Mouse (Mus musculus) intestine, embryonic 14.5 days (tissue): ENCODE measurements around the gene Nup85. TPM values are rescaled to one million over a fixed set of nuclear protein-coding genes. Genes with fewer than 3 reads are reported as not detected.

Experiments used
- ATAC-seq: fragments of 200-750 bp; cut with Nextera tagmentation; replicated peaks from 2 replicates; pipeline ENCODE4 v1.8.0; 2017; ENCODE audit warnings: low read depth, moderate number of reproducible peaks, moderate TSS enrichment, moderate library complexity; ENCODE audit not compliant: low FRiP score, low TSS enrichment
- DNase-seq: peaks from one replicate; pipeline ENCODE4 v3.0.0-alpha.2; 2018; ENCODE audit warnings: low spot score
- H3K27ac ChIP-seq: fragments of 300-500 bp; sonication (generic); 2 replicates; pipeline ENCODE4 v1.5.1; 2014; ENCODE audit warnings: low read depth, mild to moderate bottlenecking, control low read depth
- H3K27me3 ChIP-seq: fragments of 300-500 bp; sonication (generic); replicated peaks from 2 replicates; pipeline ENCODE4 v1.6.1; 2014; ENCODE audit warnings: low read length, control low read depth; ENCODE audit not compliant: control insufficient read depth, insufficient read depth
- H3K36me3 ChIP-seq: fragments of 300-500 bp; sonication (generic); 2 replicates; pipeline ENCODE4 v1.6.1; 2014; ENCODE audit warnings: low read length, control low read depth; ENCODE audit not compliant: control insufficient read depth, insufficient read depth
- H3K4me1 ChIP-seq: fragments of 300-500 bp; sonication (generic); replicated peaks from 2 replicates; pipeline ENCODE4 v1.6.1; 2014; ENCODE audit warnings: low read length, control low read depth, mixed read lengths; ENCODE audit not compliant: control insufficient read depth, insufficient read depth
- H3K4me2 ChIP-seq: fragments of 300-500 bp; sonication (generic); 2 replicates; pipeline ENCODE4 v1.6.1; 2014; ENCODE audit warnings: low read length
- H3K4me3 ChIP-seq: fragments of 300-500 bp; sonication (generic); 2 replicates; pipeline ENCODE4 v1.5.1; 2014; ENCODE audit warnings: low read depth, low read length, control low read depth, mixed read lengths
- H3K9ac ChIP-seq: fragments of 300-500 bp; sonication (generic); 2 replicates; pipeline ENCODE4 v1.6.1; 2014; ENCODE audit warnings: mild to moderate bottlenecking, low read length
- H3K9me3 ChIP-seq: fragments of 300-500 bp; sonication (generic); 2 replicates; pipeline ENCODE4 v1.6.1; 2016; ENCODE audit warnings: low read length, control low read depth; ENCODE audit not compliant: control insufficient read depth
- WGBS: fragments of 180-500 bp; shearing (Covaris S2); extraction: QIAGEN DNeasy Blood & Tissue Kit; methylation state at CpG from one replicate; pipeline ENCODE4 v1.1.7; 2014; 5-methylcytosine and 5-hydroxymethylcytosine counted together
- polyA plus RNA-seq: library from polyadenylated mRNA; unstranded; fragments of >200 nt; fragmentation: Nextera tagmentation; extraction: Ambion mirVana; gene quantifications from 2 replicates; pipeline ENCODE4 v1.2.1, GENCODE M21; 2014

Nup85 gene
- polyA plus RNA-seq, 1 experiment from 2014 or later, result 192 TPM

- Histone ChIP-seq H3K9me3 (no peaks in the 10 kb centered on the region), H3K4me3 (no peak overlapping the region), H3K4me1 (peaks cover 10% of the 10 kb centered on the region), H3K27ac (no peak overlapping the region), H3K27me3 (no peaks in the 10 kb centered on the region), H3K4me2 (no peak overlapping the region), H3K36me3 (peaks cover 41% of the 10 kb centered on the region), H3K9ac (no peak overlapping the region)
- 77% methylated on average over 9 of the region's 9 CpGs for WGBS
- ATAC-seq (no peak), DNase-seq (no peak)
These were observed 59.3 kb downstream of the Nup85 start for GRCm38 (mm10) chr11:115623487-115624070.

DNA sequence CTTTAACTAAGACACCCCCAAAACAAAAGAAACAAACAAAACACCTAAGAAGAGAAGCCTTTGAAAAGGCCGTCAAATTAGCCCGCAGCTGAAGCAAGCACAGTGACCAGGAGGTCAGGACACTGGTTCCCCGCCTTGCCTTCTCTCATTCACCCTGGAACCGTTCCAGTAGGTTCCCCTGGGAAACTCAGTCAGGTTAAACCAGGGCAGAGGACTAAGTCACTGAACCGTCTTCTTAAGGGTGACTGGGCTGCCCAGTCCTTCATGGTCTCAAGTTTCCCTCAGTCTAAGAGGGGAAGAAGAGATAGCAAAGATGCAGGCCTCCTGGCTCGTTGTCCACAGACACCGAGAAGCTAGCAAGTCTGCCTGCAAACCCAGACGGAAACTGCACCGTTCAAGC is 61.6 kb downstream of the Nup85 start:
- ATAC-seq, result no peak
- no peak overlapping the region for H3K9ac ChIP-seq
- H3K4me3 ChIP-seq, result no peak overlapping the region
- DNase-seq, result no peak
- H3K4me2 ChIP-seq, result no peak overlapping the region
- peaks cover 10% of the 10 kb centered on the region for H3K4me1 ChIP-seq
- 85% methylated on average over 9 of the region's 9 CpGs for WGBS
- no peaks in the 10 kb centered on the region for H3K9me3 ChIP-seq
- no peaks in the 10 kb centered on the region for H3K27me3 ChIP-seq
- H3K36me3 ChIP-seq, result peaks cover 23% of the 10 kb centered on the region
- H3K27ac ChIP-seq, result no peak overlapping the region

GRCm38 (mm10) chr11:115626824-115627616 is 62.8 kb downstream of the Nup85 start:
- ATAC-seq (no peak), DNase-seq (no peak)
- H3K27ac ChIP-seq, result no peak overlapping the region
- peak overlapping the region; percentile 60 for H3K9ac ChIP-seq
- H3K4me3 ChIP-seq, result peak overlapping the region; percentile 77
- no peaks in the 10 kb centered on the region for H3K27me3 ChIP-seq
- no peaks in the 10 kb centered on the region for H3K9me3 ChIP-seq
- peak overlapping the region; percentile 93 for H3K4me2 ChIP-seq
- H3K36me3 ChIP-seq, result peaks cover 18% of the 10 kb centered on the region
- H3K4me1 ChIP-seq, result peaks cover 10% of the 10 kb centered on the region
- 45% methylated on average over 11 of the region's 11 CpGs for WGBS

DNA sequence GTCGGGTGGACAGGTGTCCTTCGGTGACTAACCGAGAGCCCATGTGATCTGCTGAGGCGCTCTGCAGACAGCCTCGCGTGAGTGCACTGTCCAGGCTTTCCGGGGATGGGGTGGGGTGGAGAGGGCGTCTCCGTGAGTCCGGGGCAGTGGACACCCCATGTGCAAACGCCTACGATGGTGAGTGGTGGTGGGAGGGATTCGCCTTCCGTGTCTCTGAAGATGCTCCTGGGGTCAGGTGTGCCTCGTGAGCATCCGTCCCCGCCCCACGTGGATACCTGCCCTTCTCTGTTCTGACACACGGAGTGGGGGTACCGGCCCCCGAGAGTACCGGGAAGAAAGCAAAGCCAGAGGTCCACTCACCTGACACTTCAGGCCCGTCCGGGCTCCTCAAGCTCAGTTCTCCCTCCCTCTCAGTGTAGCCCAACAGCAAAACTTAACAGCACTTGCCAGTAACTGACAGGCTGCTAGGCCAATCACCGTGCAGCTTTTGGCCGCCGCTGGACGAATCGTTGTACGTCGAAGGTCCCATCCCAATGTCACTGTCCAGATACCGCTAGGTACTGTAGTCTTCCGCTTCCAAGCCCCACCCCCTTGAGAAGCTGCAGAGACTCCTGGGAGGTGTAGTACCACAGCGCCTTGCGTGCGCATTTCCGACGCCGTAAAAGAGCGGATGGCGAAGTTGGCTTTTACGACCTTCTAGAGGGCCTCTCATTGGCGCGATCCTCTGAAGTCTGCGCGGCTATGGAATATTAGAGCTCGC is 63.7 kb downstream of the Nup85 start, which contains the start of gene Slc25a19:
Gene Slc25a19, minus strand, starts transcription at position 591 of the 760 bp plus-strand sequence.
- Histone ChIP-seq H3K4me1 (peaks cover 10% of the 10 kb centered on the region), H3K4me2 (peak within 1 kb of the TSS; percentile 93), H3K27ac (no peak within 1 kb of the TSS), H3K9ac (peak within 1 kb of the TSS; percentile 60), H3K4me3 (peak within 1 kb of the TSS; percentile 77), H3K9me3 (no peaks in the 10 kb centered on the region), H3K36me3 (peaks cover 10% of the 10 kb centered on the region), H3K27me3 (no peaks in the 10 kb centered on the region)
- ATAC-seq (peak; percentile 99), DNase-seq (peak; percentile 99)
- under 1% methylated on average over 47 of the region's 47 CpGs for WGBS

GRCm38 (mm10) chr11:115628465-115629101 is 64.3 kb downstream of the Nup85 start:
- no peak for ATAC-seq
- peak overlapping the region; percentile 17 for H3K9ac ChIP-seq

DNA sequence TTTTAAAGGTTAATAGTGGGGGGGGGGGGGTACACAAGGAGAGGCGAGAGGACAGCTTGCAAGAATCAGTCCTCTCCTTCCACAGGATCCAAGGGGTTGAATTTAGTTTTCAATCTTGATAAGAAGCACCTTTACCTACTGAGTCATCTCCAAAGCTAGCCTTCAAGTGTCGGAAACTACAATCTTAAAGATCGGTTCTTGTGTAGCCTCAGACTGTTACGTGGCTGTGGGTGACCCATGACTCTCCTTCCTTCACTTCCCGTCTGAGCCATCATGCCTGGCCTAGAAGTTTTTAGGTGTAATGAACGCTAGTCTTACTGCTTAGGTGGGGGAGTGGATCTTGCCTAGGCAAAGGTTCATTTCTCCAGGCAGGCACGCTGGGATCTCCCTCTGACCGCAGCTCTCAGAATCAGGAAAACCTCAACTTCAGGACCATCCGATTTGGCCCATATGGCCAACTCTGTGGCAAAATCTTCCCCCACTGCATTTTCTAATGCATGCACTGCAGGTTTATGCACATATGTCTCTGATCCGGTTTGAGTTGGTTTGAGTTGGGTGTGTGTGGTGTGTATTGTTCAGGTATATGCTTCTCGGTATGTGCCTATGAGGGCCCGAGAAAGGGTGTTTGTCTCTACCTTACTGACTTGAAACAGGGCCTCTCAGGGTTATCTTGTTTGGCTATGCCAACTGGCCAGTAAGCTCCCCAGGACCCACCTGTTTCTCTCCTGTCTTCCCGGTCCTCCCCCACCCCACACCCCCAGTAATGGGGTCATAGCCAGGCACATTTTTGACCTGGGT is 65.7 kb downstream of the Nup85 start:
- Histone ChIP-seq H3K9me3 (no peaks in the 10 kb centered on the region), H3K36me3 (no peaks in the 10 kb centered on the region), H3K4me2 (no peak overlapping the region), H3K4me3 (no peak overlapping the region), H3K9ac (no peak overlapping the region), H3K27ac (no peak overlapping the region), H3K4me1 (peaks cover 10% of the 10 kb centered on the region), H3K27me3 (no peaks in the 10 kb centered on the region)
- WGBS, result 83% methylated on average over 13 of the region's 13 CpGs
- ATAC-seq, result no peak
- DNase-seq, result no peak

More at GRCm38 (mm10) chr11:115628465-115629101, 64.3 kb downstream of the Nup85 start:
- H3K4me1 ChIP-seq, result peaks cover 10% of the 10 kb centered on the region
- H3K27ac ChIP-seq, result no peak overlapping the region
- peak overlapping the region; percentile 45 for H3K4me2 ChIP-seq
- peak overlapping the region; percentile 77 for H3K4me3 ChIP-seq
- H3K36me3 ChIP-seq, result peaks cover 3% of the 10 kb centered on the region; the same call in 1 of the 2 replicates
- DNase-seq, result no peak
- no peaks in the 10 kb centered on the region for H3K27me3 ChIP-seq
- H3K9me3 ChIP-seq, result no peaks in the 10 kb centered on the region
- 54% methylated on average over 13 of the region's 13 CpGs for WGBS

GRCm38 (mm10) chr11:115630532-115631504 is 66.6 kb downstream of the Nup85 start:
- Histone ChIP-seq H3K4me3 (no peak overlapping the region), H3K4me1 (peaks cover 10% of the 10 kb centered on the region), H3K27ac (no peak overlapping the region), H3K9me3 (no peaks in the 10 kb centered on the region), H3K27me3 (no peaks in the 10 kb centered on the region), H3K4me2 (peak overlapping the region; percentile 5; the same call in 1 of the 2 replicates), H3K36me3 (no peaks in the 10 kb centered on the region), H3K9ac (no peak overlapping the region)
- no peak for ATAC-seq
- DNase-seq, result peak; percentile 64
- WGBS, result 48% methylated on average over 16 of the region's 16 CpGs
